ENCODE assay signal across 10 mouse cellular contexts in the genomic region with DNA sequence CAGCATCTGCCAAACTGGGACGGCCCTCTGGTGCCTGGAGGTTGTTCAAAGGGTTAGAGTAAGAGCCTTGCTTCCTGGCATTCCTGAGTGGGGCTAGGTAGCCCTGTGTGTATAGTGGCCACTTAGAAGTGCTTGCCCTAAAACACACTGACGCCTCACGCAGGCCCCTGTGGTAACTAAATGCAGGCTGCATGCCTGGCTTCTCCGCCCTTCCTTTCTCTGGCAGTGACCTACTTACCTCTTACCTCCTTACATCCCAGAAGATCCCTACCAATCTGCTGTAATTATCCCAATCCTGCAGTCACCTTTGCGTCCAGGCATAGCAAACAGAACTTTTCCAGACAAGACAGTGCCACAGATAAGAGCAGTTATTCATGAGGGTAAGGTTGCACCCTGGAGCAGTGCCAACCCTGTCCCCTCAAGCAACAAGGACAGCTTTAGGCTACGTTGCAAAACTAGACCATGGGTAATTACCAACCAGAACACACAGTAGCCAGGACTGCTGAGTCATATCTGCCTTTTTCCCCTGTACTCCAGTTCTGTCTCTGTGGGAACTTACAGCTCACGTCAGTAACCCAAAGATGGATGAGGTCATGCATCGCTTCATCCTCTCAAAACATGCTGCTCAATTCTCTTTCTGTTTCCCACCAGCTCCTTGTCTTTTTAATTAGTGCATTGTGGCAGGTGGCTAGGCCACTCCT.
DNase-seq lines count a peak whose midpoint lies in the region; ATAC-seq and TF ChIP-seq lines count a peak whose summit lies in the region.
"Had no signal": no experiment of that assay in that cellular context is flagged by ENCODE, and none has a peak within 500 bp of the region (broad histone marks: within the 10 kb centered on the region; RNA-seq: fewer than 3 reads in every experiment).

No protein-coding gene starts in this region.

- no peak for DNase-seq in embryonic facial prominence, embryonic 10.5 days (ENCODE audit: low spot score)
- peak; percentile 86 for DNase-seq in retina, postnatal 1 day
- no peak for DNase-seq in retina, embryonic 14.5 days (ENCODE audit: low spot score)
- DNase-seq in stomach, postnatal 0 days (ENCODE audit: low spot score): peak; percentile 44
- DNase-seq in ovary, postnatal 10 days (ENCODE audit: low spot score): no peak
- DNase-seq in ovary, postnatal 14 days (ENCODE audit: low spot score): no peak
- DNase-seq: B cell, adult 2 months; right cerebral cortex, postnatal 4 days had no signal

- ATAC-seq in embryonic facial prominence, embryonic 12.5 days (ENCODE audit: insufficient number of reproducible peaks, insufficient read depth, low FRiP score, low TSS enrichment): 0 out of 2 replicates have a peak, but pooled peaks have one; percentile 37
- peak; percentile 59 for ATAC-seq in intestine, embryonic 15.5 days
- peak; percentile 83 for ATAC-seq in stomach, postnatal 0 days (ENCODE audit: low FRiP score, low TSS enrichment)

- no peaks in the 10 kb centered on the region for H3K36me3 ChIP-seq in embryonic facial prominence, embryonic 12.5 days
- no peaks in the 10 kb centered on the region for H3K36me3 ChIP-seq in embryonic facial prominence, embryonic 10.5 days (replicated peaks)
- no peaks in the 10 kb centered on the region for H3K36me3 ChIP-seq in intestine, embryonic 15.5 days
- H3K36me3 ChIP-seq in stomach, postnatal 0 days (ENCODE audit: control insufficient read depth, insufficient read depth, low read length): no peaks in the 10 kb centered on the region

- 48% methylated on average over 8 of the region's 8 CpGs for WGBS in embryonic facial prominence, embryonic 12.5 days
- WGBS in embryonic facial prominence, embryonic 10.5 days: 71% methylated on average over 8 of the region's 8 CpGs
- 56% methylated on average over 8 of the region's 8 CpGs for WGBS in intestine, embryonic 15.5 days
- 45% methylated on average over 8 of the region's 8 CpGs for WGBS in stomach, postnatal 0 days

- no peak for TF ChIP-seq EP300 in stomach, postnatal 0 days (optimal IDR thresholded peaks at IDR 0.05)

- peaks cover 23% of the 10 kb centered on the region for H3K4me1 ChIP-seq in embryonic facial prominence, embryonic 12.5 days
- H3K4me1 ChIP-seq in embryonic facial prominence, embryonic 10.5 days: peaks cover 31% of the 10 kb centered on the region
- H3K4me1 ChIP-seq in intestine, embryonic 15.5 days (replicated peaks): peaks cover 11% of the 10 kb centered on the region; the same call in 1 of the 2 replicates
- no peaks in the 10 kb centered on the region for H3K4me1 ChIP-seq in stomach, postnatal 0 days (replicated peaks; ENCODE audit: control insufficient read depth, insufficient read depth)

- H3K9ac ChIP-seq in embryonic facial prominence, embryonic 12.5 days: no peak overlapping the region
- no peak overlapping the region for H3K9ac ChIP-seq in intestine, embryonic 15.5 days
- H3K9ac ChIP-seq in stomach, postnatal 0 days (ENCODE audit: low read length): no peak overlapping the region

- H3K4me2 ChIP-seq in embryonic facial prominence, embryonic 12.5 days (replicated peaks): no peak overlapping the region
- 0 out of 2 replicates have a peak overlapping the region, but pooled peaks have one; percentile 41 for H3K4me2 ChIP-seq in intestine, embryonic 15.5 days (replicated peaks)
- H3K4me2 ChIP-seq in stomach, postnatal 0 days (replicated peaks; ENCODE audit: low read depth): no peak overlapping the region

- no peaks in the 10 kb centered on the region for H3K27me3 ChIP-seq in embryonic facial prominence, embryonic 12.5 days
- no peaks in the 10 kb centered on the region for H3K27me3 ChIP-seq in embryonic facial prominence, embryonic 10.5 days (replicated peaks; ENCODE audit: low read depth, poor library complexity, severe bottlenecking)
- no peaks in the 10 kb centered on the region for H3K27me3 ChIP-seq in intestine, embryonic 15.5 days (replicated peaks)
- no peaks in the 10 kb centered on the region for H3K27me3 ChIP-seq in stomach, postnatal 0 days (ENCODE audit: control insufficient read depth, insufficient read depth, low read length)

- no peaks in the 10 kb centered on the region for H3K9me3 ChIP-seq in embryonic facial prominence, embryonic 12.5 days
- no peaks in the 10 kb centered on the region for H3K9me3 ChIP-seq in embryonic facial prominence, embryonic 10.5 days
- H3K9me3 ChIP-seq in intestine, embryonic 15.5 days: no peaks in the 10 kb centered on the region
- no peaks in the 10 kb centered on the region for H3K9me3 ChIP-seq in stomach, postnatal 0 days (ENCODE audit: control insufficient read depth, low read length)

- no peak overlapping the region for H3K4me3 ChIP-seq in embryonic facial prominence, embryonic 12.5 days
- no peak overlapping the region for H3K4me3 ChIP-seq in embryonic facial prominence, embryonic 10.5 days
- no peak overlapping the region for H3K4me3 ChIP-seq in intestine, embryonic 15.5 days (replicated peaks)
- no peak overlapping the region for H3K4me3 ChIP-seq in stomach, postnatal 0 days (ENCODE audit: low read depth, low read length)

- no peak overlapping the region for H3K27ac ChIP-seq in embryonic facial prominence, embryonic 12.5 days
- H3K27ac ChIP-seq in embryonic facial prominence, embryonic 10.5 days (replicated peaks): no peak overlapping the region
- H3K27ac ChIP-seq in intestine, embryonic 15.5 days: no peak overlapping the region
- H3K27ac ChIP-seq in stomach, postnatal 0 days (replicated peaks): no peak overlapping the region

- no peak for TF ChIP-seq CTCF in stomach, postnatal 0 days (IDR thresholded peaks at IDR 0.05; ENCODE audit: low read depth)

Comparison
In these comparisons a context has a peak if more than half of its experiments do, and no peak if none do; other contexts are left out.
1. DNase-seq: peak in retina, postnatal 1 day (single experiment) and stomach, postnatal 0 days (single experiment); none in embryonic facial prominence, embryonic 10.5 days (single experiment), retina, embryonic 14.5 days (single experiment), ovary, postnatal 10 days (single experiment) and ovary, postnatal 14 days (single experiment).
2. Peak in every context shown above with its lines, with median percentiles within 50 percentile points of each other: ATAC-seq.